Comparison of ENCODE assay signal across 9 mouse cellular contexts in the genomic region with DNA sequence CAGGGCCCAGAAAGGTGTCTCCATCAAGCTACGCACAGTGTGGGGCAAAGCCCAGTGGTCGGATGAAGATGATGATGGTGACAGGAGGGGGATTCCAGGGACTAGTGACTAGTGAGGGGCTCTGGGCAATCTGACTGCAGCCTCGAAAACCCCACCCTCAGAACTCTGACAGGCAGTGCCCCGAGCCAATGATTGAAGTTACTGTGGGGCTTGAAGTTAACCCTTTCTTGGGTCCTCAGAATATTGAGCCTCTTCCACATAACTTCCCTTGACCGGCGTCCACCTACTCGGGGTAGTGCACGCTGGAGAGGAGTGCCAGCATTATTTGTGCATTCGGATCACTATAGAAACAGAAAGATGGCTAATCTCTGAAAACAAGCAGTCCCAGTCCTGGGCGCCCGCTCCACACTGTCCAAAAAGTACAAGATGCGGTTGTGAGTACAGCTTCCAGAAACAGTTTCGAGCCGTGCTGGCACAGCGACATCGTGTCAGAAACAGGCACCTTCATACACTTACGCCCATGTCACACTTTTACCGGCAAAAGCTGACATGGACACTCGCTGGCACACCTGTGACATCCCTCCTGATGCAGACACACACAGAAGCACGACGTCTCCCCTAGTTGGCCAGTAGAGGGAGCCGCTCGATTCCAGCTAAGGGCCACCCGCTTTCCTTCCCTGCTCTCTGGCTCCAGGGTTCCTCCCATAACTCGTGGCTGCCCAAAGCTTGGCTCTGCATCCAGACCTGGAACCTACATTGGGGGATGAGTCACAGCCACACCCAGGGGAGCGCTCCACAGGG. TPM values are rescaled to one million over a fixed set of nuclear protein-coding genes. Genes with fewer than 3 reads are reported as not detected.
DNase-seq lines count a peak whose midpoint lies in the region; ATAC-seq and TF ChIP-seq lines count a peak whose summit lies in the region.
"Had no signal": no experiment of that assay in that cellular context is flagged by ENCODE, and none has a peak within 500 bp of the region (broad histone marks: within the 10 kb centered on the region; RNA-seq: fewer than 3 reads in every experiment).

No protein-coding gene starts in this region.

- in situ Hi-C loops in CH12.LX (cut with MboI; ENCODE audit: low pct_ligation_motif_present, low pct_unique_long_range_greater_than_20kb, low sequenced_read_pairs) = no loop called here

- H3K9ac ChIP-seq in CH12.LX (ENCODE audit: insufficient read depth, low read depth) = peak overlapping the region; percentile 6; the same call in 1 of the 2 replicates
- peak overlapping the region; percentile 86 for H3K9ac ChIP-seq in heart, embryonic 16.5 days (ENCODE audit: low read length)
- no peak overlapping the region for H3K9ac ChIP-seq in liver, embryonic 14.5 days (replicated peaks)

- H3K27me3 ChIP-seq in CH12.LX (replicated peaks) = peaks cover 5% of the 10 kb centered on the region
- peaks cover 26% of the 10 kb centered on the region for H3K27me3 ChIP-seq in forebrain, embryonic 10.5 days (ENCODE audit: poor library complexity, severe bottlenecking)
- H3K27me3 ChIP-seq in heart, embryonic 16.5 days (ENCODE audit: control insufficient read depth, insufficient read depth, low read length) = no peaks in the 10 kb centered on the region
- peaks cover 42% of the 10 kb centered on the region for H3K27me3 ChIP-seq in liver, embryonic 14.5 days (ENCODE audit: control insufficient read depth, insufficient read depth, low read length)

- H3K4me3 ChIP-seq in CH12.LX (replicated peaks in 1 of 3; ENCODE audit: low read depth in 2 of 3, low read length in 2 of 3, poor library complexity in 1 of 3) = peak overlapping the region; percentile 16 to 38 (median 35)
- peak overlapping the region; percentile 76 for H3K4me3 ChIP-seq in forebrain, embryonic 10.5 days
- peak overlapping the region; percentile 74 for H3K4me3 ChIP-seq in heart, embryonic 16.5 days (ENCODE audit: low read length)
- peak overlapping the region; percentile 51 to 55 for H3K4me3 ChIP-seq in liver, embryonic 14.5 days (ENCODE audit: insufficient read depth in 1 of 2, low read depth in 2 of 2, low read length in 2 of 2)

- TF ChIP-seq RAD21 in CH12.LX (IDR thresholded peaks at IDR 0.05; ENCODE audit: low read depth, low read length) = peak; percentile 64

- ATAC-seq in heart, embryonic 16.5 days (replicated peaks; ENCODE audit: extremely low read depth, insufficient read depth, low FRiP score) = peak; percentile 51
- ATAC-seq in liver, embryonic 14.5 days (ENCODE audit: insufficient read depth) = peak; percentile 59

- no peaks in the 10 kb centered on the region for H3K36me3 ChIP-seq in CH12.LX (replicated peaks in 1 of 2; ENCODE audit: control insufficient read depth in 1 of 2, insufficient read depth in 1 of 2, low read length in 1 of 2)
- H3K36me3 ChIP-seq in forebrain, embryonic 10.5 days (replicated peaks) = no peaks in the 10 kb centered on the region
- H3K36me3 ChIP-seq in heart, embryonic 16.5 days (ENCODE audit: control insufficient read depth, insufficient read depth) = no peaks in the 10 kb centered on the region
- no peaks in the 10 kb centered on the region for H3K36me3 ChIP-seq in liver, embryonic 14.5 days (replicated peaks; ENCODE audit: control insufficient read depth, insufficient read depth, low read depth)

- TF ChIP-seq EP300 in CH12.LX (IDR thresholded peaks at IDR 0.05; ENCODE audit: low read length) = no peak
- no peak for TF ChIP-seq EP300 in liver, embryonic 14.5 days (IDR thresholded peaks at IDR 0.05; ENCODE audit: low read depth)

- H3K4me1 ChIP-seq in CH12.LX (ENCODE audit: control insufficient read depth in 1 of 2, insufficient read depth in 2 of 2) = peaks cover 11 to 54% of the 10 kb centered on the region in 2 experiments
- H3K4me1 ChIP-seq in forebrain, embryonic 10.5 days = peaks cover 59% of the 10 kb centered on the region
- peaks cover 30% of the 10 kb centered on the region for H3K4me1 ChIP-seq in heart, embryonic 16.5 days (ENCODE audit: control insufficient read depth, insufficient read depth, low read length)
- H3K4me1 ChIP-seq in liver, embryonic 14.5 days (replicated peaks; ENCODE audit: control insufficient read depth in 2 of 2, insufficient read depth in 2 of 2, low read length in 1 of 2) = peaks cover 0 to 14% of the 10 kb centered on the region in 2 experiments; a peak in 3 of 4 replicates

- no peak for TF ChIP-seq POLR2A in CH12.LX (IDR thresholded peaks at IDR 0.05; ENCODE audit: low read depth, low read length)

- TF ChIP-seq CTCF in CH12.LX (conservative IDR thresholded peaks at IDR 0.05 in 1 of 2, IDR thresholded peaks at IDR 0.05 in 1 of 2; ENCODE audit: low read depth in 2 of 2, low read length in 2 of 2) = peak; percentile 73 to 85
- peak; percentile 94 for TF ChIP-seq CTCF in liver, embryonic 14.5 days (IDR thresholded peaks at IDR 0.05; ENCODE audit: low read depth)

- dilution Hi-C loops in CH12.LX (cut with MboI; ENCODE audit: extremely low pct_ligation_motif_present, extremely low pct_unique_long_range_greater_than_20kb, low sequenced_read_pairs) = no loop called here

- H3K27ac ChIP-seq in CH12.LX (ENCODE audit: insufficient read depth, low read depth) = no peak overlapping the region
- H3K27ac ChIP-seq in forebrain, embryonic 10.5 days = peak overlapping the region; percentile 97
- peak overlapping the region; percentile 97 for H3K27ac ChIP-seq in heart, embryonic 16.5 days (ENCODE audit: low read length)
- H3K27ac ChIP-seq in liver, embryonic 14.5 days = no peak overlapping the region

- no peaks in the 10 kb centered on the region for H3K9me3 ChIP-seq in CH12.LX (replicated peaks; ENCODE audit: low read length)
- H3K9me3 ChIP-seq in forebrain, embryonic 10.5 days = no peaks in the 10 kb centered on the region
- no peaks in the 10 kb centered on the region for H3K9me3 ChIP-seq in heart, embryonic 16.5 days (replicated peaks; ENCODE audit: control insufficient read depth, low read length)
- no peaks in the 10 kb centered on the region for H3K9me3 ChIP-seq in liver, embryonic 14.5 days (ENCODE audit: control insufficient read depth, low read length)

- DNase-seq in CH12.LX (ENCODE audit: extremely low read depth) = peak; percentile 73
- peak; percentile 28 for DNase-seq in c-Kit-negative CD71-positive TER-119-positive erythroid progenitor cells, embryonic 14.5 days (ENCODE audit: low read depth, low spot score)
- DNase-seq in forebrain, embryonic 10.5 days (ENCODE audit: extremely low spot score, low spot score) = peak; percentile 82
- peak; percentile 89 to 94 for DNase-seq in kidney, postnatal 25 days
- DNase-seq in liver, embryonic 14.5 days (ENCODE audit: low read depth in 3 of 3, low spot score in 3 of 3) = peak; percentile 53 to 60 (median 59)
- peak; percentile 66 to 76 for DNase-seq in natural killer cell, adult 2 months (ENCODE audit: low spot score in 2 of 2)
- peak; percentile 91 for DNase-seq in telencephalon, adult 2 months (ENCODE audit: low read depth, low spot score)

- H3K79me2 ChIP-seq in CH12.LX (replicated peaks; ENCODE audit: control insufficient read depth, extremely low read depth, insufficient read depth, poor library complexity, severe bottlenecking) = no peaks in the 10 kb centered on the region

- H3K4me2 ChIP-seq in CH12.LX (ENCODE audit: insufficient read depth, low read depth, poor library complexity, severe bottlenecking) = peak overlapping the region; percentile 91
- peak overlapping the region; percentile 95 for H3K4me2 ChIP-seq in heart, embryonic 16.5 days (ENCODE audit: low read depth, low read length)
- H3K4me2 ChIP-seq in liver, embryonic 14.5 days (ENCODE audit: low read depth) = peak overlapping the region; percentile 75

- WGBS in forebrain, embryonic 10.5 days = under 1% methylated on average over 26 of the region's 26 CpGs
- WGBS in heart, embryonic 16.5 days = under 1% methylated on average over 26 of the region's 26 CpGs
- 2% methylated on average over 26 of the region's 26 CpGs for WGBS in liver, embryonic 14.5 days (ENCODE audit: insufficient replicate concordance)

TF ChIP-seq in CH12.LX, 34 proteins besides CTCF, POLR2A, EP300 and RAD21:
- TF ChIP-seq SMC3 (IDR thresholded peaks at IDR 0.05; ENCODE audit: low read depth, low read length) (peak; percentile 84), KAT2A (IDR thresholded peaks at IDR 0.05; ENCODE audit: insufficient replicate concordance, low read length) (no peak), TBP (conservative IDR thresholded peaks at IDR 0.05; ENCODE audit: low read depth, low read length) (no peak), MYC (IDR thresholded peaks at IDR 0.05; ENCODE audit: low read depth, low read length) (peak; percentile 45; the same call in 1 of the 2 replicates), IRF4 (IDR thresholded peaks at IDR 0.05; ENCODE audit: low read depth, low read length) (no peak), ZMIZ1 (IDR thresholded peaks at IDR 0.05; ENCODE audit: low read depth, low read length) (no peak)

RNA-seq across cellular contexts. Expression of gene Bcl9l, which starts 2.8 kb away (rescaled TPM):
- total RNA-seq in CH12.LX (2012; rRNA removed) (0.88 and 1.6 TPM in 2 replicates), CH12.LX (2014; rRNA removed) (0.08 and 0.67 TPM in 2 replicates)
- 6.2 and 7.5 TPM in 2 replicates for polyA plus RNA-seq in CH12.LX (2012; ENCODE audit: insufficient read length, low read depth)
- 3.9 and 5.0 TPM in 2 replicates for polyA plus RNA-seq in forebrain, embryonic 10.5 days (2016; fragmentation: Nextera tagmentation; extraction: Ambion mirVana)
- polyA plus RNA-seq in heart, embryonic 16.5 days (2015; fragmentation: Nextera tagmentation; extraction: Ambion mirVana) = 11.1 and 11.3 TPM in 2 replicates
- 1.6 and 1.9 TPM in 2 replicates for polyA plus RNA-seq in liver, embryonic 14.5 days (2012; rRNA removed)
- polyA plus RNA-seq in liver, embryonic 14.5 days (2014; fragmentation: Nextera tagmentation; extraction: Ambion mirVana) = 1.0 and 1.5 TPM in 2 replicates

RNA-seq across cellular contexts. Expression of gene Upk2, which starts 25.1 kb away (rescaled TPM):
- total RNA-seq in CH12.LX (2012; rRNA removed) (not detected in 2 replicates), CH12.LX (2014; rRNA removed) (not detected in 2 replicates)
- not detected in 2 replicates for polyA plus RNA-seq in CH12.LX (2012; ENCODE audit: insufficient read length, low read depth)
- not detected in 2 replicates for polyA plus RNA-seq in forebrain, embryonic 10.5 days (2016; fragmentation: Nextera tagmentation; extraction: Ambion mirVana)
- polyA plus RNA-seq in heart, embryonic 16.5 days (2015; fragmentation: Nextera tagmentation; extraction: Ambion mirVana) = 0.50 TPM in 1 of 2 replicates, not detected in the other
- 0.04 TPM in 1 of 2 replicates, not detected in the other for polyA plus RNA-seq in liver, embryonic 14.5 days (2012; rRNA removed)
- polyA plus RNA-seq in liver, embryonic 14.5 days (2014; fragmentation: Nextera tagmentation; extraction: Ambion mirVana) = not detected in 2 replicates

RNA-seq across cellular contexts. Expression of gene Foxr1, which starts 38.9 kb away (rescaled TPM):
- total RNA-seq in CH12.LX (2012; rRNA removed) (0.08 and 0.21 TPM in 2 replicates), CH12.LX (2014; rRNA removed) (not detected in 2 replicates)
- 1.4 and 1.5 TPM in 2 replicates for polyA plus RNA-seq in CH12.LX (2012; ENCODE audit: insufficient read length, low read depth)
- not detected in 2 replicates for polyA plus RNA-seq in forebrain, embryonic 10.5 days (2016; fragmentation: Nextera tagmentation; extraction: Ambion mirVana)
- not detected in 2 replicates for polyA plus RNA-seq in heart, embryonic 16.5 days (2015; fragmentation: Nextera tagmentation; extraction: Ambion mirVana)
- polyA plus RNA-seq in liver, embryonic 14.5 days (2012; rRNA removed) = not detected in 2 replicates
- not detected in 2 replicates for polyA plus RNA-seq in liver, embryonic 14.5 days (2014; fragmentation: Nextera tagmentation; extraction: Ambion mirVana)
- total RNA-seq: gastrocnemius, postnatal 4 days had no signal

Comparison
In these comparisons a context has a peak if more than half of its experiments do, and no peak if none do; other contexts are left out.
1. DNase-seq: peak in every context shown above with its lines; median percentile 92 in kidney, postnatal 25 days; 91 in telencephalon, adult 2 months; 82 in forebrain, embryonic 10.5 days; 73 in CH12.LX; 71 in natural killer cell, adult 2 months; 59 in liver, embryonic 14.5 days; 28 in c-Kit-negative CD71-positive TER-119-positive erythroid progenitor cells, embryonic 14.5 days.
2. H3K27ac ChIP-seq: peak in forebrain, embryonic 10.5 days (single experiment) and heart, embryonic 16.5 days (single experiment); none in CH12.LX (single experiment) and liver, embryonic 14.5 days (single experiment).
3. Peak in every context shown above with its lines, with median percentiles within 50 percentile points of each other: H3K4me2 ChIP-seq and H3K4me3 ChIP-seq.